Mouse (Mus musculus) cerebellum, adult 11 months (tissue): Measurements from ENCODE around the gene Apoc2.

Source experiments
- DNase-seq: peaks from one replicate; pipeline ENCODE4 v3.0.0; 2022

Apoc2 gene

DNA sequence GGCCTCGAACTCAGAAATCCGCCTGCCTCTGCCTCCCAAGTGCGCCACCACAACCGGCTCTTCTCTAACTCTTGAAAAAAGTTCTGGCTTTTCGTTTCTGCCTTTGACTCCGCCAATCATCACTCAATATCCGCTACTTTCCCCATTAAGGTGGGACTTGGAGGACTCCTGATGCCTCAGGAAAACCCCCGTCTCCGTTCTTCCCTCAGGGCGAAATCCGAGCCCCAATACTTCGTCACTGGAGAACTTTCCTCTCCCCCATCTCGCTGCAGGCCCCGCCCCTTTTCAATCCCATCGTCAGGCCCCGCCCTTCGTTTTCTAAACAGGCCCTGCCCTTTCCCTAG is 49.6 kb downstream of the Apoc2 start:
- DNase-seq, result no peak

DNA sequence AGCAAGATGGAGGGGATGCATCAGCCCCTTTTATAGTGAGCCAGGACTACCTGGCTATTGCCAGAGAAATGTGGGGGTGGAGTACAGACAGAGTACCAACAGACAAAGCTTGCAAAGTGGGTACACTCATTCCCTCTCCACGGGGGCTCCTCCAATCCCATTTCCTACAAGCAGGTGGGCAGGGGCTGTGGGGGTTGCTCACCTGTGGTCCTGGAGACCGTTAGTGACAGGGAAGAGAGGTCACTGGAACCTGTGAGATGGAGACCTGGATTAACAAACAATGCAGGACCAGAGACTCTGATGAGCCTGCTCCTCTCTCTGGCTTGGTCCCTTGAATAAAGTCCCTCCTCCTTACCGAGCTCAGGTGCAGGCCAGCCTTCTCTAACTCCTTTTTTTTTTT is 50.0 kb downstream of the Apoc2 start:
- no peak for DNase-seq

DNA sequence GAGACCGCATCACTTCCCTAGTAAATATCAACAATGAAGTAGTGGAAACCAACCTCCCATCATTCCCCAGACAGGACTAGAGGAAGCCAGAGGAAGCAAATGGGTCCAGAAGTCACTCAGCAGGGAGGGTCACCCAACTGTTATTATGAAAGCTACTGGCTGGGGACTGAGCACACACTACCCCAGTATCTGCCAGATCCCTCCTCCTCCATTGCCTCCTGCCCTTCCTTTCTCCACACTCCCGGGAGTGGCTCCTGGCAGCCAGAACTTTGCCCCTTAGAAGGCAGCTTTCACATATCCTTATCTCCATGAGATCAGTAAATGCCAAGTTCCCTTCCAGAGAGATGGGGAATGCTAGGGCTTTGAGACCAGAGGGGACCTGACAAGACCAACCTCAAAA is 54.3 kb downstream of the Apoc2 start:
- no peak for DNase-seq

DNA sequence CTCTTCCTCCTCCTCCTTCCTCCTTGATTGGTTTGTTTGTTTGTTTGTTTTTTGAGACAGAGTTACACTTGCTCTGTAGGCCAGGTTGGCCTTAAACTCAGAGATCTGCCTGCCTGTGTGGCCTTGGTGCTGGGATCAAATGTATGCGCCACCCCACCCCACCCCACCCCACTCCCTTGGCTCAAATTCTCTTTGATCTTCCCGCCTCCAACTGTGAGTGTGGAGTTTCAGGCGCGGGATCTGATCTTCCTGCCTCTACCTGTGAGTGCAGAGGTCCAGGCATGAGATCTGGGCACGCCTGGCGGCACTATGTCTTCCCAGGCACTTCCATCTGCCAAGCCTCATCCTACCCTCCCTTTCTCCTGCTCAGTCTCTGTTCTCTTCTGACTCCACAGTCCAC is 55.5 kb downstream of the Apoc2 start:
- no peak for DNase-seq
